Comparison of ENCODE assay signal across 10 mouse cellular contexts in genomic region chr2:10737458-10737775, GRCm38 (mm10).
DNase-seq lines count a peak whose midpoint lies in the region; ATAC-seq and TF ChIP-seq lines count a peak whose summit lies in the region.
"Had no signal": no experiment of that assay in that cellular context is flagged by ENCODE, and none has a peak within 500 bp of the region (broad histone marks: within the 10 kb centered on the region; RNA-seq: fewer than 3 reads in every experiment).

No protein-coding gene starts in this region.

- 7% methylated on average over 9 of the region's 9 CpGs for WGBS in forebrain, embryonic 15.5 days
- WGBS in stomach, postnatal 0 days: 31% methylated on average over 9 of the region's 9 CpGs
- WGBS in liver, embryonic 12.5 days (ENCODE audit: insufficient replicate concordance): 66% methylated on average over 9 of the region's 9 CpGs

- no peak for TF ChIP-seq CTCF in stomach, postnatal 0 days (IDR thresholded peaks at IDR 0.05; ENCODE audit: low read depth)

- TF ChIP-seq EP300 in stomach, postnatal 0 days (optimal IDR thresholded peaks at IDR 0.05): no peak

- H3K4me2 ChIP-seq in forebrain, embryonic 15.5 days (replicated peaks): peak overlapping the region; percentile 50
- H3K4me2 ChIP-seq in stomach, postnatal 0 days (replicated peaks; ENCODE audit: low read depth): peak overlapping the region; percentile 36
- no peak overlapping the region for H3K4me2 ChIP-seq in liver, embryonic 12.5 days
- H3K4me2 ChIP-seq: heart, embryonic 15.5 days had no signal

- peak overlapping the region; percentile 22; the same call in 1 of the 2 replicates for H3K9ac ChIP-seq in forebrain, embryonic 15.5 days (replicated peaks)
- H3K9ac ChIP-seq in stomach, postnatal 0 days (ENCODE audit: low read length): no peak overlapping the region
- H3K9ac ChIP-seq in liver, embryonic 12.5 days: no peak overlapping the region
- H3K9ac ChIP-seq: heart, embryonic 15.5 days had no signal

- H3K4me1 ChIP-seq in forebrain, embryonic 15.5 days: peaks cover 11% of the 10 kb centered on the region
- no peaks in the 10 kb centered on the region for H3K4me1 ChIP-seq in stomach, postnatal 0 days (replicated peaks; ENCODE audit: control insufficient read depth, insufficient read depth)
- H3K4me1 ChIP-seq in liver, embryonic 12.5 days: no peaks in the 10 kb centered on the region
- H3K4me1 ChIP-seq: heart, embryonic 15.5 days had no signal

- DNase-seq in retina, postnatal 1 day: peak; percentile 24
- no peak for DNase-seq in retina, embryonic 14.5 days (ENCODE audit: low spot score)
- peak; percentile 30 for DNase-seq in lung, postnatal 10 days
- DNase-seq in stomach, postnatal 0 days (ENCODE audit: low spot score): no peak
- no peak for DNase-seq in B cell, adult 2 months
- DNase-seq in ovary, adult 18-20 months (ENCODE audit: low spot score): no peak

- ATAC-seq in forebrain, embryonic 15.5 days (replicated peaks): peak; percentile 97
- ATAC-seq in stomach, postnatal 0 days (ENCODE audit: low FRiP score, low TSS enrichment): no peak; the same call in 1 of the 2 replicates
- no peak for ATAC-seq in liver, embryonic 12.5 days

- H3K4me3 ChIP-seq in forebrain, embryonic 15.5 days: peak overlapping the region; percentile 35
- H3K4me3 ChIP-seq in stomach, postnatal 0 days (ENCODE audit: low read depth, low read length): peak overlapping the region; percentile 15; the same call in 1 of the 2 replicates
- H3K4me3 ChIP-seq in liver, embryonic 12.5 days: no peak overlapping the region
- H3K4me3 ChIP-seq: heart, embryonic 15.5 days had no signal

- peak overlapping the region; percentile 18; the same call in 1 of the 2 replicates for H3K27ac ChIP-seq in forebrain, embryonic 15.5 days (replicated peaks)
- H3K27ac ChIP-seq in stomach, postnatal 0 days (replicated peaks): no peak overlapping the region
- no peak overlapping the region for H3K27ac ChIP-seq in liver, embryonic 12.5 days
- H3K27ac ChIP-seq: heart, embryonic 15.5 days had no signal

- H3K9me3 ChIP-seq in forebrain, embryonic 15.5 days: no peaks in the 10 kb centered on the region
- no peaks in the 10 kb centered on the region for H3K9me3 ChIP-seq in stomach, postnatal 0 days (ENCODE audit: control insufficient read depth, low read length)
- no peaks in the 10 kb centered on the region for H3K9me3 ChIP-seq in liver, embryonic 12.5 days (replicated peaks)
- H3K9me3 ChIP-seq: G1E; heart, embryonic 15.5 days had no signal

- H3K36me3 ChIP-seq in forebrain, embryonic 15.5 days: no peaks in the 10 kb centered on the region
- H3K36me3 ChIP-seq in stomach, postnatal 0 days (ENCODE audit: control insufficient read depth, insufficient read depth, low read length): no peaks in the 10 kb centered on the region
- H3K36me3 ChIP-seq in liver, embryonic 12.5 days: no peaks in the 10 kb centered on the region
- H3K36me3 ChIP-seq: G1E; heart, embryonic 15.5 days had no signal

- H3K27me3 ChIP-seq in forebrain, embryonic 15.5 days: peaks cover 19% of the 10 kb centered on the region
- H3K27me3 ChIP-seq in stomach, postnatal 0 days (ENCODE audit: control insufficient read depth, insufficient read depth, low read length): no peaks in the 10 kb centered on the region
- no peaks in the 10 kb centered on the region for H3K27me3 ChIP-seq in liver, embryonic 12.5 days (replicated peaks)
- H3K27me3 ChIP-seq: heart, embryonic 15.5 days had no signal

Comparison
In these comparisons a context has a peak if more than half of its experiments do, and no peak if none do; other contexts are left out.
1. DNase-seq: peak in retina, postnatal 1 day (single experiment) and lung, postnatal 10 days (single experiment); none in retina, embryonic 14.5 days (single experiment), stomach, postnatal 0 days (single experiment), B cell, adult 2 months (0 of 2) and ovary, adult 18-20 months (single experiment).